Mouse (Mus musculus) heart, postnatal 4 days (tissue): ENCODE measurements around the gene Tsga10. TPM values are rescaled to one million over a fixed set of nuclear protein-coding genes. Genes with fewer than 3 reads are reported as not detected.
A peak's percentile ranks its signal among the peaks of the same experiment; 100 is the strongest.

Experiments
- DNase-seq: peaks from one replicate; pipeline ENCODE4 v3.0.0; 2021
- total RNA-seq, 2 experiments: library from RNA; stranded (reverse); gene quantifications; 2 replicates each; pipeline ENCODE4 v1.2.3; 2021

Tsga10 gene
- total RNA-seq, result 1 to 10 TPM; 4.1 to 4.2 TPM

DNA sequence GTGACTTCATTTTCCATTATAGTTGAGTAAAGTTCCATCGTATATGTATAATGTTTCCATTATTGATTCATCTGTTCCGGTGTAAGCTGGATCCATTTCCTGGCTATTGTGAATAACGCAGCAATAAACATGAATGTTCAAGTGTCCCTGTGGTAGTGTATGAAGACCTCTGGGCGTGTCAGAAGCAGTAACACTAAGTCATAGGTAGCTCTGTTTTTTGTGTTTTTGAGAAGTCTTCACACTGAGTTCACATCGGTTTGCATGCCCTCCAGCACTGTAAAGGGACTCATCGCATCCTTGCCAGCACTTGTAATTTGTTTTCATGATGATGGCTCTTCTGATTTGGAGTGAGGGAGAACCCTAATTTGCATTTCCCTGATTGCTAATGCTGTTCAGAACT lies at the start of gene Tsga10:
Gene Tsga10 (minus strand): TSS at position 144 of the 400 bp plus-strand sequence.
- no peak for DNase-seq

DNA sequence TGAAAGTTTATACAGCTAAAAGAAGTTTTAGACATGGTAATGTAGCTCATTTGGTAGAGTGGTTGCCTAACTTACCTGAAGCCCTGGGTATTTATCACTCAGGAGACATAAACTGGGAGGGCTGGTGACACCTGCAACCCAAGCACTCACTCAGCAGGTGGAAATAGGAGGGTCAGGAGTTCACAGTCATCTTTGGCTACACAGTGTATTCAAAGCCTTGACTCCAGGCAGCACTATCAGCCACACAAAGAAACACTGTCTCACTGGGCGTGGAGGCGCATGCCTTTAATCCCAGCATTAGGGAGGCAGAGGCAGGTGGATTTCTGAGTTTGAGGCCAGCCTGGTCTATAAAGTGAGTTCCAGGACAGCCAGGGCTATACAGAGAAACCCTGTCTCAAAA lies 46.5 kb upstream of the Tsga10 start:
- no peak for DNase-seq

DNA sequence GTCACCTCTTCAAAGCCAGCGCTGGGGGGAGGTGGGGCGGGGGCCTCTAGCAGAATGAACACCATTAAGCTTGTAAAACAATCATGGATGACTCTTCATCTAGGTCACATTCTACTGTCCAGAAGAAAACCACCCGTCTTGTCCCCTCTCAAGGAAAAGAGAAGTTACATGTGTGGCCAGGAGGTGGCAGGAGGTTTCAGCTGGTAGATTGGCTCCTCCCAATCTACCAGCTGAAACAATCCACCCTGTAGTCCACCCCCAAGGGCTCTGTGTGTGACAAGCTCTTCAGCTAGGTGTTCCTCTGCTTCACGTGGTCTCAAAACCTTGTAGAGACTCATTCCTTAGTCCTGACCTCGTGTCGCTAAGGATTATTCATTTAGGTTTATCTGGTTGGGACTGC lies 36.9 kb upstream of the Tsga10 start:
- peak; percentile 44 for DNase-seq

DNA sequence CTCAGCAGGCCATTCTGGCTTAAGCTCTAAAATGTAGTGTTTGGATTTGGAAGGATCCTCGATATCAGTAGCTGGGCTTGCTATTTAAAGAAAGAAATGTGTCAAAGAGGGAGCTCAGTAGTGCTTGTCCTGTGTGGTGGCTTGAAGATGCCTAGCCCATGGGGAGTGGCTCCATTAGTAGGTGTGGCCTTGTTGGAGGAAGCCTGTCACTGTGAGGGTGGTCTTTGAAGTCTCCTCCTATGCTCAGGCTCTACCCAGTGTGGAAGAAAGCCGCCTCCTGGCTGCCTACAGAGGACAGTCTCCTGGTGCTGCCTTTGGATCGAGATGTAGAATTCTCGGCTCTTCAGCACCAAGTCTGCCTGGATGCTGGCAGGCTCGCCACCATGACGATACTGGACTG lies 34.1 kb upstream of the Tsga10 start:
- DNase-seq, result no peak

DNA sequence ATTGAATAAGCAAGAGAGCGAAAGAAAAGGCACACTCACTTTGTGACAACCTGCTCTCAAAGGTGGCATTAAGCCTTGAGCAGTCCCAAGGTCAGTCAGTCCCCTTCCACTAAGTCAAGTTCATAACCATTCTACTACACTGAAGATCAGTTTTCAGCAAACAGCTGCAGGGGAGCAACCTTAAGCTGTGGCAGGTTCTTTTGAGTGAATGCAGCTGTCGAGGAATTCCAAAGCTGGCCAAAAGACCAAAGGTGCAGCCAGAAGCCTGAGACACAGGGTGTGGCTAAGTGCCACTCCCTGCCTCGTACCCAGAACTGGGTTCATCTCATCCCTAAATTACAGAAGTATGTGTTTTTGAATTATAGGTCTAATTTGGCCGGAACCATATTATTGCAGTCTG lies 33.6 kb upstream of the Tsga10 start:
- DNase-seq, result no peak

DNA sequence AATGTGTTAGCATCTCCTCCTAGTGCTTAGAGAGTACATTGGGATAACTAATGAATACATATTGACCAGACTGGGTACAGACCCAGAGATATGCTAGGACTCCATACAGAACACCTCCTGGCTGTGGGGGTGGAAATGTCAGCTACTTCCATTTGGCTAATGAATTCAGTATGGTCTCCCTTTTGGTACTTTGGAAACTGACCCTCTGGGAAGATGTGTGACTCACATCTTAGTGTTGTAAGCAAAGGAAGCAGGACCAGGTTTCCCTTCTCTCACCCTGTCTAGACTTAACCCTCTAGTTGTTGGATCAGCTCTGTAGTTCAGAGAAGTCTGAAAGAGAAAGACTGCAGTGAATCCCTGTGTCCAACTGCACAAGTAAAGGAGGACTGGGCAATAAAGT lies 28.4 kb upstream of the Tsga10 start:
- no peak for DNase-seq

DNA sequence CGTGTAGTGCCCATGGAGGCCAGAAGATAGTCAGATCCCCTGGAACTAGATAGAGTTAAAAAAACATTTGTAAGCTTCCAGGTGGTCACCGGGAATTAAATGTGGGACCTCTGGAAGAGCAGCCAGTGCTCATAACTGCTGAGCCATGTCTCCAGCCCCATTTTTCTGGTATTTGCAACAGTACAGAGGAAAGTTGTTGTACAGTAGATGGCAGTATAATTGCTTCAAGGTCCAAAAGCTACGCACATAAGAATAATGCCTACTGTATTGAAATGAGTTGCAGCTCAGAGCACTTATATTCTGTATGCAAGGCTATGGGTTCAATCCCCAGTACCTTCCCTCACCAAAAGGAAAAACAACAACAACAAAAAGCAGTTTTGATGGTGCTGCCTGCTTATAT lies 25.2 kb upstream of the Tsga10 start:
- DNase-seq, result no peak

DNA sequence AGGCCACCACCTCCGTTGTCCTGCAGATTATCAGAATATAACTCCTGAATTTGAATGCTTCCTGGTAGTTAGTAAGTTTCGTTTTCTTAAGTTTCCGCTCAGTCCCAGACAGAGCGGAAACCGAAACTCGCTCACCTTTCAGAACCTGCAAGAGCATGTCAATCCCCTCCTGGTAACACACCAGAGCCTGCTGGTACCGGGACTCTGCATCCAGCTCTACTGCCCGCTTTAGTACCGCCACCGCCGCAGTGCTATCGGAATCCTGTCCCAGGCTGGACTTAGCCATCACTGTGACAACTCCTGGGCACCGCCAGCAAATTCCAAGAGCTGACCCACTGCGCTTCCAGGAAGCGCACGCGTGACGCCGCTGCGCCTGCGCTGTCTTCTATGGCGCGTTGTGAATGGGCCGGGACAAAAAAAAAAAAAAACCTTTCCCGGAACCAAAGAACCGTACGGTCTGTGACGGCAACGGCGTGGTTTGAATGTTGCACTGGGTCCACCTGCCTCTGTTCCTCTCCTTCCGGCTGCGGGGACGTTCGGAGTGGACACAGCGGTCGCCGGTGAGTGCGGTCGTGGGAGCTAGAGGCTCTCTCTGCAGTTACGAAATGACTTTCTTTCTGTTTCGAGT lies 23.9 kb upstream of the Tsga10 start, which contains the start of the genes Mitd1 and Mrpl30:
Gene Mitd1 (minus strand): TSS at position 387 of the 628 bp plus-strand sequence.
Gene Mrpl30 (plus strand): TSS at position 453 of the 628 bp plus-strand sequence.
- DNase-seq, result peak; percentile 93

DNA sequence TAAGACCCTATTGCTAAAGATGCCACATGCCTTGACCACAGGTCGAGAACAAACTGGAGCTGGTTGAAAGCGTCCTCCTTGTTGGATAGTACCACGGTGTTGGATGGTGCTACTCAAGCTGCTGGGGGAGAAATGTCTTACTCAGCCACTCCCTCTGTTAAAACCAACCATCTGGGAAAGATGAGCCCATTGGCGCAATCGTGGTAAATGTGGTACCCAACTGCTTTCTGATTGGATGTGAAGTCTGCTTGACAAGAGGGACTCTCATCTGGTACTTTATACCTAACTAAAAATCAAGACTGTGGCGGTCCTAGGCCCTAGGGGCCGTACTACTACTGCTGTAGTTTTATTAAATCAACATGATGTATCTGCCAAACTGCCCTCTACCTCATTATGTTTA lies 23.0 kb upstream of the Tsga10 start:
- no peak for DNase-seq

DNA sequence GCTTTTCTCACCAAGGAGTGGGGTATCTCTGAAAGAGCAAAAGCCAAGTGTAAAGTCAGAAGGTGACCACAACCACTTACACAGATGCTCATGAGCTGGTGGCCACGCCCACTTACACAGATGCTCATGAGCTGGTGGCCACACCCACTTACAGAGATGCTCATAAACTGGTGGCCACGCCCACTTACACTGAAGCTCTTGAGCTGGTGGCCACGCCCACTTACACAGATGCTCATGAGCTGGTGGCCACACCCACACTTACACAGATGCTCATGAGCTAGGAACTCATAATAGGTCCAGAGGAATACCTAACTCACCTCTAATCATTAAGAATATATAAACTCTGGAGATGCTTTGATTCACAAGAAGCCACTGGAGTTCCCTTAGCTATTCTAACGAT lies 18.2 kb upstream of the Tsga10 start:
- no peak for DNase-seq

DNA sequence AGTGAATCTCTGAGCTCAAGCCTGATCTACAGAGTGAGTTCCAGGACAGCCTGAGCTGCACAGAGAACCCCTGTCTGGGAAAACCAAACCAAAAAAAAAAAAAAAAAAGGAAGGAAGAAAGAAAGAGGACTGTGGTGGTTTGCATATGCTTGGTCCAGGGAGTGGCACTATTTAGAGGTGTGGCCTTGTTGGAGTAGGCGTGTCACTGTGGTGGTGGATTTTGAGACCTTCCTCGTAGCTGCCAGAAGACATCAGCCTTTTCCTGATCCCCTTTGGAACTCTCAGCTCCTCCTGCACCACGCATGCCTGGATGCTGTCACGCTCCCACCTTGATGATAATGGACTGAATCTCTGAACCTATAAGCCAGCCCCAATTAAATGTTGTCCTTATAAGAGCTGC lies 17.2 kb upstream of the Tsga10 start:
- DNase-seq, result no peak

DNA sequence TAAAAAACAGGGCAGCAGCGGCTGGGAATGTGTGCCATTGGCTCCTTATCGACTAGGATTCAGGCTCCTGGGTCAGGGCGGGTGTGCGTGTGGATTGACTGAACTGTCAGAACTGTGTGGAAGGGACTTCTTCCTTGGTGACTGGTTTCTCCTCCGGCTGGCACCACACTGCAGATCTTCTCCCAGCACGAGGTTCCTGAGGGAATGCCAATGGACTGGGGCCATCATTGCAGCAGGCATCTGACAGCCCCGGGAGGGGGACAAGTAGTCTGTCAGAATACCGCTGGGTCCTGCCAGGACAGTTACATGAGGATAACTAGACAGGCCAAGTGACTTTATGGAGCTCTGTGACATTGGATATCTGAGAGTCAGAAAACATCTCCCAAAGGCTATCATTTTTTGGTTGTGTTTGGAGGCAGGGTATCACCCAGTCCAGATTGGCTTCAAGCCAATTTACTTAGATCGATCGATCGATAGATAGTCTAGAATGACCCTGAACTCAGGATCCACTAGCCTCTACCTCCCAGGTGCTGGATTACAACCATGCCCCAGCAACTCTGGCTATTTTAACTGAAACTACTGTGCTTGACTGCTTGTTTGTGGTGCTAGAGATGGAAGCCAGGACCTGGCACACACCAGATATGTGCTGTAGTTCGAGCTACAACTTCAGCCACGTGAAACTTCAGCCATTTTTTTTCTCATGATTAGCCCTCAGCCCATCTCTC lies 11.7 kb upstream of the Tsga10 start:
- no peak for DNase-seq

DNA sequence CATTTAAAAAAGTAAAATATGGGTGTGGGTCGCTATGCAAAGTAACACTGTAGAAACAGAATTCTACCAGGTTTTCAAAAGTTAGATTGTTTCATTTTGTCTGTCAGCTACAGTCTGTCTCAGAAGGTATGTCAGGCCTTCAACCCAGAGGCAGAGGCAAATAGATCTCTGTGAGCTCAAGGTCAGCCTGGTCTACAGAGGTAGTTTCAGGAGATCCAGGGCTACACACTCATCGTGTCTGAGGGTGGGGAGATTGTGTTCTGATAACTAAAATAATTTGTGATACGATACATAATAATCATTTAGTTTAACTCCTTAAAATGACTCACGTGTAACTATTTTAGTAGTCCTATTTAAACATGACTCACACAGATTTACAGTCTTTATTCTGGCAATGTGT lies 6.9 kb upstream of the Tsga10 start:
- no peak for DNase-seq

DNA sequence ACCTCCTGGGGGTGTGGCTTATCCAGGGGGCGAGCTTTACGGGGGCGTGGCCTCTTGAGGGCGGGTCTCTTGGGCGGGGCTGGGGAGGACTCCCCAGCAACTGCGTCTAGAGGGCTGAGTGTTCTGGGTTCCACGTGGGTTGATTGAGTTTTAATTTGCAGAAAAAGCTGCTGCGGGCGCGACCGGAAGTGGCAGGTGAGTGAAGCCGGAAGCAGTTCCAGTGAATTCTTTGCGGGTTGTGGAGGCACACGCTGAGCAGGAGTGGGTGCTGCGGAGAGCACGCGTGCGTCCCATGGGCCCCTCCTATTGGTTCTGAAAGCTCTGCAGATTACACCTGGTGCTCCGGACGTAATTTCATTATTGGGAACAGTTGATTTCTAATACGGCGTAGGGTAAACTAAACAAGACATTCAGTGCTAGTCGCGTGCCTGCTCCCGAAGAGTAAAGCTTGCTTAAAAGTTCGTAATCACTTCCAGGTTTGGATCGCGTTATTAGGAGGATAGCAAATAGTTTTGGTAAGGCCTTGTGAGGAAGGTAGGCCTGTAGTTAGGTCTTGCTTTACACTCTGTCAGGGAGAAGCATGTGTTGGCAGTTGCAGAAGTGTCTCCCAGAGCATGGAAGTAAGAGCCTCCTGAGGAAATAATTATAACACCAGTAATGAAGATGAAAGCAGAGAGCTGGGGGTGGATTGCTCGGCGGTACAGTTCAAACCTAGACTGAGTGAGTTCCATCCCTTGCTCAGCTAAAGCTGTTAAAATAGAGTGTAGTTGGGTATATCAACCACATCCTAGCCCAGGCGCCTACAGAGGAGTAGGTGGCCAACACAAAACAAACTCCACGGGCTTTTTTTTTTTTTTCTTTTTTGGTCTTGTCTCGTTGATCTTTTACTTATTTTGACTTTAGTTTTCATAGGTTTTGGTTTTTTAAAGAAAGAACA lies 6.2 kb upstream of the Tsga10 start:
- peak; percentile 83 for DNase-seq

DNA sequence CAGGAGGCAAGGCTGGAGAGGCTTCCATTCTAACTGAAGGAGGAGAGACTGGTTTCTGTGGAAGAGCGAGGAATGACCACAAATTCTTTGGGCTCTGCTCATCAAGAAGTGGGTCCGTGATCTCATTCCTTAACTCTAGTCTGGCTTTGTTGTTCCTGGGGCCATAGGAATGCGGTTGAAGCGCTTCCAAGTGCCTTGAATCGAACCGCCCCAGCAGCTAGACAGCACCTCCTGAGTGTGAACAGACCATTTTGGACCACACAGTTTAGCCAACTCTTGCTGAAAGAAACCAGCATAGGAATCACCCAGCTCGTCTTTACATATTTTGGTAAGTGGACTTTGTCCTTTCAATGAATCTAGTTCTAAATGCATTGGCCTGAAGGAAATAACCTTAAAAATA lies 5.5 kb upstream of the Tsga10 start, which contains the start of gene Lipt1:
Gene Lipt1 (plus strand): TSS at position 35 of the 400 bp plus-strand sequence.
- DNase-seq, result no peak

DNA sequence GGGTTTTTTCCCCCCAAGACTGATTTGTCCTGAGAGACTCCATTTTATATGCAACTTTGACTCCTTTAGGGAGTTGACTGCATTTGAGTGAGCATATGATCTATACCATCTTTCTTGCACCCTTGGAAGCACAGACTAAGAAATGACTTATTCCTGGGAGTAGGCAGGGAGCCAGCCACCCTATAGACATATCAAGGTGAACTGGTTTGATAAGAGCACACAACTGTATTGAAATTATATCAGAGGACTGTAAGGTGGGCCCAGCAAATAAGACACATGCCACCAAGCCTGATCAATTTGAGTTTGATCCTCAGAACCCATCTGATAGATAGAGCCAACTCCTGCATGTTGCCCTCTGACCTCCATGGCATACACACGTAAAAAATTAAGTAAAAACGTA lies 3.1 kb upstream of the Tsga10 start:
- DNase-seq, result no peak

DNA sequence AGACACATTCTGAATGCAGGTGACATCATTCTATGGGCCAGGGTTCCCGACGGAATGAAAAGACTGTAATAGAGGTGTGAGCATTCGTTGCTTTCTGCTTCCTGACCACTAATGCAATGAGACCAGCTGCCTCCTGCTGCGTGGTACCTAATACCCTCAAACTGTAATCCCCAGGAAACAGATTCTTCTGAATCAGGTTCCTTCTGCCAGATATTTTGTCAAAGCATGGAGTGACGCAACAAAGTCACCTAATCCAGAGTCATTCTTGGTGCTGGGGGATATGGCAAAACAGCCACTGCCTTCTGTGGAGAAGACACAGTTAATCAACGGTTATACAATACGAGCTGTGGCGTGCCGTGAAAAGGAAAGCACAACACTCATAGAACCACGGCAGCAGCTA lies 2.4 kb upstream of the Tsga10 start:
- no peak for DNase-seq

DNA sequence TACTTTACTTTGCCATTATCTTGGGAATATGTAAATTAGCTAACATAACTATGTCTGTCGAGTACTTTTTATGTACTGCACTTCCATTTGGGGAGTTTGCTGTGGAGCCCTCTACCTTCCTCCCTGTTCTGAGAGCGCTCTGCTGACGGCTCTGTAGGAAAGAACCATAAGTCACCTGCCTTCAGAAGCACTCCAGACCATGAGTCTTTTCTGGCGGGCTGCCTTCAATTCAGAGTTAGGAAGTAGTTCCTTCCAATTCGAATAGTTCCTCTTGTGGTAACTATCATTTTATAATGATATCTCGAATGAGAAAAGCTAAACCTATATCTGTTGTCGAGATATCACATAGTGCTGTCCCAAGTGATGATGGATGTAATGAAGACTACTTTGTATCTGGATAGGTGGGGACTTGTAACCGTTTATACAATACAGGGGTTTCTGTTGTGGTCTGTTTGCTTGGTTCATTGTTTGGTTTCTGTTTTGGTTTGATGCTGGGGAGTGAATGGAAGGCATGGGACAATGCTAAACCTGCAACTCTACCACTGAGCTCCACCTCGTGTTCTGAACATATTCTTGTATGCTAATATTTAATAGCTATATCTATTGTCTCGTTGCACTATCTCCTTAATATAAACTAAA lies 1.6 kb upstream of the Tsga10 start:
- no peak for DNase-seq

DNA sequence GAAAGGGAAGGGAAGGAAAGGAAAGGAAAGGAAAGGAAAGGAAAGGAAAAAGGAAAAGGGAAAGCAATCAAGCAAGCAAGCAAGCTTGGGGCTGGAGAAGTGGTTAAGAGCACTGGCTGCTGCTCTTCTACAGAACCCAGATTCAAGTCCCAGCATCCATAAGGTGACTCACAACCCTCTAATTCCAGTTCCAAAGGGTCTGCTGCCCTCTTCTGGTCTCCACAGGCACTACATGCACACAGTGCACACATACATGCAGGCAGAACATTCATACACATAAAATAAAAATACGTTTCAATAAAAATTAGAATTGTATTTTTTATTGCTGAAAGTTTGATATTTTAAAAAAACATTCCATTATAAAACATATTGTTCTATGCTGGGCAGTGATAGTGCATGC lies 827 bp upstream of the Tsga10 start:
- peak; percentile 63 for DNase-seq

DNA sequence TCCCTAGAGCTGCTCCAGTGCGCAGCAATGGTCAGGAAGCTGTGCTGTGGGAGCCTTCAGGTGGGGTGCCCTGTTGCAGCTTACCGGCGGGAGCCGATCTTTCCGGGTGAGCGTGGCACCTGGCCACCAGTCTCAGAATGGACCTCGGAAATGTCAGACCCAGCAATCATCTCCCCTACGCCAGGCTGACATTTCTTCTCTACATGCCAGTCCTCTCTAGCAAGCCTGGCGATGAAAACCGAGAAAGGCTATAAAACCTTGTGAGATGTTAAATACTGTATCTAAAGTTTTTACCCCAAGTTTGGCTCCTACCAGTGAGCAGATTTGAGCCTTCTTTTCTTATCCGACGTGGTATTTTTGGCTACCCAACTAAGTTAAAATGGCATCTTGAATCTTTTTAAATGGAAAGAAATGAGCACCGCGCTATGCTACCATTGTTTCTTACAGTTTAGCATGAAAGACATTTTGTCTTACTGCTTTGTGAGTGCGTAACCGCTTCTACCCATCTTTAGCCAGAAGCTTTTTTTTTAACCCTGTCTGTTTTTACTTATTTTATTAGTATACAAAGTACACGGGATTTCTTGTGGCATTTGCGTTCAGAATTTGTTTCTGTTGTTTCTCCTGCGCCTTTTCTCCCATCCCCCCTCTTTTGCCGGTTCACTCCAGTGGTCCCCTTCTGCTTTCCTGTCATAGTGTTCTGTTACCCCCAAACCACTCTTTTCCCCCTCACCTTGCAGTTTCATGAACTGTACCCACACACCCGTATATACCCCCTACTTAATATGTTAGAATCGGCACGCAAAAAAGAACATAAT lies 621 bp downstream of the Tsga10 start:
- no peak for DNase-seq

DNA sequence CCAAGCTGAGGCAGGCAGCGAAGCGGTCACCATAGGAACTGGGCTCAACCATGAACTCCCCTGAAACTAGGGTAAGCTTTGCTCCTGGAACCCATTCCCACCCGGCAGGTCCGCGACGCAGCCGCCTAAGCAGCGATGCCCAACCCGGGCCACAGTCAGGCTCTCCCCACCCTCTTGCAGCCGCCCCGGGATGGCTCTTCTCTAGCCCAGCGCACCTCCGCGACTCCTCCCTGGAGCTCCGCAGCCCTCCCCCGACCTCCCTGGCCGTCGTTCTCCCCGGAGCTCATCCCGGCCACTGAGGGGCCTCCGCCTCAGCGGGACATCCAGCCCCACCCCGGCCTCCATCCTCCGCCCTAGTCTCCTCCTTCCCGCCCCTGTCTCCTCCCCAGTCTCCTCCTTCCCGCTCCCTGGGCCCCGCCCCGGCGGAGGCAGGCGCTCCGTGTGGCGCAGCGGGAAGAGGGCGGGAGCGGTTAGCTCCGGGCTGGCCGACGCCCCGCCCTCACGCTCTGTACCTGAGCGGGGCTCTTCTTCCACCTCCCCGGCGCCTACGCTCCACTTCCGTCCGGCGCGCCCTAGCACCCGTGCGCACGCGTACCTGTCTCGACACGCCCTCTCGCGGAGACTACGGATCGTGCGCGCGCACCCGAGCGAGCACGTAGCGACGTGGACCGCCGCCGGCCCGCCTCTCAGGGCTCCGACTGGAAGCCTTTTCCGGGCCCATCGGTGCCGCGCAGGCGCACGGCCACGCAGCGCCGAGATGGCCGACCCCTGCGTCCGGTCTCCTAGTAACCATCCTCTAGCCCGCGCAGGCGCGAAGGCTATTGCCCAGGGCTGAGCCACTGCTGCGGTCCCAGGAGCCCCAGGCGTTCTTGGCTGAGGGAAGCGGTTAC lies 1.5 kb downstream of the Tsga10 start:
- DNase-seq, result peak; percentile 99
